Mouse (Mus musculus): ENCODE results near the gene Frmd8.

GRCm38 (mm10) chr19:5911430-5912102 is 36.5 kb upstream of the Frmd8 start:
- no peak for TF ChIP-seq CHD2 (IDR thresholded peaks at IDR 0.05; ENCODE audit: low read depth, low read length)
- TF ChIP-seq HCFC1 (IDR thresholded peaks at IDR 0.05; ENCODE audit: borderline replicate concordance, insufficient read depth, low read length) = no peak
- no peak for TF ChIP-seq ZNF384 (IDR thresholded peaks at IDR 0.05; ENCODE audit: low read depth, low read length)
